Mouse (Mus musculus) stomach, embryonic 14.5 days (tissue): Measurements from ENCODE around the gene Farp2. TPM values are rescaled to one million over a fixed set of nuclear protein-coding genes. Genes with fewer than 3 reads are reported as not detected.

Experiments used
- ATAC-seq: fragments of 200-750 bp; cut with Nextera tagmentation; 2 replicates; pipeline ENCODE4 v1.8.0; 2017; ENCODE audit warnings: low read depth, moderate TSS enrichment; ENCODE audit not compliant: insufficient number of reproducible peaks, insufficient read depth, low FRiP score
- H3K27ac ChIP-seq: fragments of 300-500 bp; sonication (generic); 2 replicates; pipeline ENCODE4 v1.5.1; 2014; ENCODE audit warnings: mild to moderate bottlenecking, low read length, moderate library complexity, mixed read lengths
- H3K27me3 ChIP-seq: fragments of 300-500 bp; sonication (generic); 2 replicates; pipeline ENCODE4 v1.6.1; 2014; ENCODE audit warnings: low read length, control low read depth, mixed read lengths; ENCODE audit not compliant: control insufficient read depth, insufficient read depth
- H3K36me3 ChIP-seq: fragments of 300-500 bp; sonication (generic); 2 replicates; pipeline ENCODE4 v1.6.1; 2014; ENCODE audit warnings: mild to moderate bottlenecking, control low read depth, low read length, moderate library complexity, mixed read lengths; ENCODE audit not compliant: control insufficient read depth, insufficient read depth
- H3K4me1 ChIP-seq: fragments of 300-500 bp; sonication (generic); 2 replicates; pipeline ENCODE4 v1.6.1; 2014; ENCODE audit warnings: low read length, control low read depth, mixed read lengths; ENCODE audit not compliant: control insufficient read depth, insufficient read depth
- H3K4me2 ChIP-seq: fragments of 300-500 bp; sonication (generic); replicated peaks from 2 replicates; pipeline ENCODE4 v1.6.1; 2014; ENCODE audit warnings: low read depth, low read length, control low read depth
- H3K4me3 ChIP-seq: fragments of 300-500 bp; sonication (generic); 2 replicates; pipeline ENCODE4 v1.5.1; 2014; ENCODE audit warnings: low read depth, low read length, control low read depth
- H3K9ac ChIP-seq: fragments of 300-500 bp; sonication (generic); replicated peaks from 2 replicates; pipeline ENCODE4 v1.6.1; 2014; ENCODE audit warnings: low read depth, mild to moderate bottlenecking, control low read depth, low read length, moderate library complexity, mixed read lengths
- H3K9me3 ChIP-seq: fragments of 300-500 bp; sonication (generic); 2 replicates; pipeline ENCODE4 v1.6.1; 2016; ENCODE audit warnings: low read depth, low read length, control low read depth; ENCODE audit not compliant: control insufficient read depth
- WGBS: fragments of 180-500 bp; shearing (Covaris S2); extraction: QIAGEN DNeasy Blood & Tissue Kit; methylation state at CpG from one replicate; pipeline ENCODE4 v1.1.7; 2014; 5-methylcytosine and 5-hydroxymethylcytosine counted together
- polyA plus RNA-seq: library from polyadenylated mRNA; unstranded; fragments of >200 nt; fragmentation: Nextera tagmentation; extraction: Ambion mirVana; gene quantifications from 2 replicates; pipeline ENCODE4 v1.2.1, GENCODE M21; 2014

Farp2 gene
- polyA plus RNA-seq, 1 experiment from 2014 or later = 7.7 TPM

GRCm38 (mm10) chr1:93603921-93604320 lies 92.0 kb downstream of the Farp2 start:
- H3K9me3 ChIP-seq = no peaks in the 10 kb centered on the region
- H3K4me2 ChIP-seq = no peak overlapping the region
- H3K27me3 ChIP-seq = no peaks in the 10 kb centered on the region
- ATAC-seq = no peak
- no peaks in the 10 kb centered on the region for H3K36me3 ChIP-seq
- H3K4me3 ChIP-seq = no peak overlapping the region
- no peak overlapping the region for H3K9ac ChIP-seq
- no peaks in the 10 kb centered on the region for H3K4me1 ChIP-seq
- 93% methylated on average over 12 of the region's 12 CpGs for WGBS
- H3K27ac ChIP-seq = no peak overlapping the region

- Histone ChIP-seq H3K9me3 (no peaks in the 10 kb centered on the region), H3K4me1 (no peaks in the 10 kb centered on the region), H3K27me3 (no peaks in the 10 kb centered on the region), H3K9ac (no peak overlapping the region), H3K4me2 (no peak overlapping the region), H3K27ac (no peak overlapping the region), H3K36me3 (no peaks in the 10 kb centered on the region), H3K4me3 (no peak overlapping the region)
- ATAC-seq = no peak; the same call in 1 of the 2 replicates
- WGBS = 83% methylated on average over 14 of the region's 14 CpGs
These were observed 95.5 kb downstream of the Farp2 start for GRCm38 (mm10) chr1:93607090-93608083.

DNA sequence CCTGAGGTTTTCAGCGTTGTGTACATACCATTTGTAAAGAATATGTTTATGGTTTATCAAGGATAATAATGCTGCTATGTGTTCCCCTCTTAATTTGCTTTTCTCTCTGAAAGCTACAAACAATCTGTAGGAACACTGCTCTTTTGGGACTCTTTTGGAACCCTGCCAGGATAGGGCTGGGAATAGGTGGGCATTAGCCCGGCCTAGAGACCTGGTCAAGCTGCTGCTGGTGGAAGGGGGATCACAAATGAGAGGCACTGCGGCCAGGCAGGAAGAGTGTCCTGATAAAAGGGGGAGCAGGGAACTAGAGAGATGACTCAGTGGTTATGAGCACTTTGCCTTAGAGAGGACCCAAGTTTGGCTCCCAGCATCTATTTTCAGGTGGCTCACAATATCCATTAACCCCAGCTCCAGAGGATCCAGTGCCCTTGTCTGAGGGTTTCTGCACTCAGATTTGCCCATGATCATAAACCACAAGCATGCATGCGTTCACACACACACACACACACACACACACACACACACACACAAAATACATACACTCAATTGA lies 96.9 kb downstream of the Farp2 start:
- Histone ChIP-seq H3K9me3 (no peaks in the 10 kb centered on the region), H3K9ac (no peak overlapping the region), H3K4me2 (no peak overlapping the region), H3K36me3 (no peaks in the 10 kb centered on the region), H3K27me3 (no peaks in the 10 kb centered on the region), H3K4me3 (no peak overlapping the region), H3K4me1 (no peaks in the 10 kb centered on the region), H3K27ac (no peak overlapping the region)
- ATAC-seq = no peak
- 75% methylated on average over 4 of the region's 4 CpGs for WGBS

GRCm38 (mm10) chr1:93609762-93610161 lies 97.9 kb downstream of the Farp2 start:
- Histone ChIP-seq H3K9ac (no peak overlapping the region), H3K4me3 (no peak overlapping the region), H3K4me2 (no peak overlapping the region), H3K27me3 (no peaks in the 10 kb centered on the region), H3K27ac (no peak overlapping the region), H3K4me1 (no peaks in the 10 kb centered on the region), H3K9me3 (no peaks in the 10 kb centered on the region), H3K36me3 (no peaks in the 10 kb centered on the region)
- ATAC-seq = no peak
- 84% methylated on average over 8 of the region's 8 CpGs for WGBS

DNA sequence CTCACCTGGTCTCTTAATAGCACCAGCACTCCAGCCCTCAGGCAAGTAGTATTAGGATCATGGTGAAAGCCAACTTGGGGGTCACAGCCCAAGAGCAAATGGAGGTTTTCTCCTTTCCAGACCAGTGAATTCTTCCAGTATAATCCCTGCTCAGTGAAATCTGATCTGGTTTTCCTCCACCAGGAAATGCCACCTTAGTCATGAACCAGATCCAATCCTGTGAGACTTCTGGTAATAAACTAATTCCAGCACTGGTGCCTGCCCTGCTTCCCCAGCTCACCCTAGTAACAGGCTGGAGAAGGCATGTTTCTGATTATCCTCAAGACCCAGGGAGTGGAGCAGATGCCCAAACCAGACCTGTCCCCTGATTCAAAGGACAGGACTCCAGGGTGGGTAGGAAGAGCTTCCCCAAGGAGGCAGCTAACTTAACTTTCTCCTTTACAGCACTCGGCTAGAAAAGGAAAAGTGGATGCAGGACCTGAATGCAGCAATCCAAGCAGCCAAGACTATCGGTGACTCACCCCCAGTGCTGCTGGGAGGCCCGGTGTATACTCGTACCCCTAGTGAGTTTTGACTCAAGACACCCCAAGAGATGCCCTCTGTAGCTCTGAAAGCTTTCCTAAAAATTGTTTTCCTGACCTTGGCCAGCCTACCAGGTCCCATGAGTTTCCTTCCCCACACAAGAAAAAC lies 106.3 kb downstream of the Farp2 start:
- Histone ChIP-seq H3K4me2 (no peak overlapping the region), H3K36me3 (peaks cover 26% of the 10 kb centered on the region; the same call in 1 of the 2 replicates), H3K9me3 (no peaks in the 10 kb centered on the region), H3K27me3 (no peaks in the 10 kb centered on the region), H3K4me3 (no peak overlapping the region), H3K9ac (no peak overlapping the region), H3K4me1 (no peaks in the 10 kb centered on the region), H3K27ac (no peak overlapping the region)
- no peak for ATAC-seq
- 82% methylated on average over 4 of the region's 4 CpGs for WGBS

- no peak for ATAC-seq
- Histone ChIP-seq H3K4me2 (no peak overlapping the region), H3K27me3 (no peaks in the 10 kb centered on the region), H3K36me3 (peaks cover 31% of the 10 kb centered on the region; the same call in 1 of the 2 replicates), H3K9ac (no peak overlapping the region), H3K27ac (no peak overlapping the region), H3K9me3 (no peaks in the 10 kb centered on the region), H3K4me1 (no peaks in the 10 kb centered on the region), H3K4me3 (no peak overlapping the region)
- 64% methylated on average over 5 of the region's 5 CpGs for WGBS
These were observed 107.1 kb downstream of the Farp2 start for GRCm38 (mm10) chr1:93618948-93619347.

DNA sequence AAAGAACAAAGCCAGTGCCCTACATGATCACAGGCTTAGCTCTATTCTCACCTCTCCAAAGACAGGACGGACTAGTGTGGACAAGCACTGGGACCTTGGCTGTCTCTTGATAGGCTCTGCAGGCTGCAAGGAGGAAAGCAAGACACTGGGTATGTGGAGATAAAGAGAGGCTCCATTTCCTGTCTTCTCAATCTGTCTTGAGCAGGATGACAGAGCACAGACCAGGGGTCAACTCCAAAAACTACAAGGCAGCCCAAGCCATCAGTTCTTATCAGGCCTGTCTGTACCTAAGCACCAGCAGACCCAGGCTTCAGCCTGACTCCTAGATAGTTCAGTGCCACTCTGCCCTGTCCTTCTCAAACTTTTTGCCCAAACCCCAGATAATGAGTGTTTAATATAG lies 112.6 kb downstream of the Farp2 start:
- 72% methylated on average over 1 of the region's 1 CpGs for WGBS
- Histone ChIP-seq H3K27me3 (no peaks in the 10 kb centered on the region), H3K9ac (no peak overlapping the region), H3K36me3 (peaks cover 65% of the 10 kb centered on the region), H3K4me2 (no peak overlapping the region), H3K27ac (no peak overlapping the region), H3K4me3 (no peak overlapping the region), H3K9me3 (no peaks in the 10 kb centered on the region), H3K4me1 (no peaks in the 10 kb centered on the region)
- ATAC-seq = no peak

GRCm38 (mm10) chr1:93630796-93631195 lies 118.9 kb downstream of the Farp2 start:
- Histone ChIP-seq H3K4me1 (peaks cover 11% of the 10 kb centered on the region; the same call in 1 of the 2 replicates), H3K9me3 (no peaks in the 10 kb centered on the region), H3K36me3 (peaks cover 20% of the 10 kb centered on the region), H3K4me2 (no peak overlapping the region), H3K9ac (no peak overlapping the region), H3K27ac (no peak overlapping the region), H3K4me3 (no peak overlapping the region), H3K27me3 (no peaks in the 10 kb centered on the region)
- 83% methylated on average over 3 of the region's 3 CpGs for WGBS
- ATAC-seq = no peak
